Mouse (Mus musculus) CH12.LX (cell line): Measurements from ENCODE around the gene Nup133. TPM values are rescaled to one million over a fixed set of nuclear protein-coding genes. Genes with fewer than 3 reads are reported as not detected.

Experiments used
- DNase-seq: peaks from one replicate; pipeline ENCODE4 v3.0.0-alpha.2; 2013; ENCODE audit errors: extremely low read depth
- H3K27ac ChIP-seq: 2 replicates; pipeline ENCODE4 v1.5.1; 2012; ENCODE audit warnings: low read depth, mild to moderate bottlenecking, control low read depth, moderate library complexity; ENCODE audit not compliant: insufficient read depth
- H3K27me3 ChIP-seq: replicated peaks from 2 replicates; pipeline ENCODE3; 2012; ENCODE audit warnings: inconsistent platforms
- H3K36me3 ChIP-seq, 2 experiments: replicated peaks in 1 of 2; 2 replicates each; pipeline versions ENCODE3 to v1.6.1; 2012; ENCODE audit warnings: inconsistent platforms in 1 of 2, low read length in 1 of 2, mild to moderate bottlenecking in 1 of 2, mixed read lengths in 1 of 2, moderate library complexity in 1 of 2; ENCODE audit not compliant: control insufficient read depth in 1 of 2, insufficient read depth in 1 of 2
- H3K4me1 ChIP-seq, 2 experiments: 2 replicates each; pipeline ENCODE4 v1.6.1; 2012; ENCODE audit warnings: inconsistent platforms in 1 of 2, moderate library complexity in 1 of 2; ENCODE audit not compliant: insufficient read depth in 2 of 2, control insufficient read depth in 1 of 2
- H3K4me2 ChIP-seq: 2 replicates; pipeline ENCODE4 v1.6.1; 2012; ENCODE audit warnings: low read depth, mild to moderate bottlenecking, control low read depth; ENCODE audit not compliant: poor library complexity, insufficient read depth, severe bottlenecking
- H3K4me3 ChIP-seq, 3 experiments: fragments of 150-350 bp in 1 of 3; sonication (generic) in 1 of 3; replicated peaks in 1 of 3; 2 replicates each; pipeline versions ENCODE3 to v1.5.1; 2011 to 2012; ENCODE audit warnings: low read depth in 2 of 3, low read length in 2 of 3, mild to moderate bottlenecking in 2 of 3, moderate library complexity in 2 of 3, control low read depth in 1 of 3, improper control_type of control experiment in 1 of 3, inconsistent platforms in 1 of 3, mixed read lengths in 1 of 3; ENCODE audit not compliant: poor library complexity in 1 of 3
- H3K79me2 ChIP-seq: replicated peaks from 2 replicates; pipeline ENCODE4 v1.6.1; 2012; ENCODE audit warnings: mild to moderate bottlenecking, moderate library complexity; ENCODE audit not compliant: control insufficient read depth, poor library complexity, insufficient read depth, severe bottlenecking; ENCODE audit errors: extremely low read depth
- H3K9ac ChIP-seq: 2 replicates; pipeline ENCODE4 v1.6.1; 2012; ENCODE audit warnings: low read depth, mild to moderate bottlenecking, control low read depth, moderate library complexity; ENCODE audit not compliant: insufficient read depth
- H3K9me3 ChIP-seq: replicated peaks from 2 replicates; pipeline ENCODE3; 2012; ENCODE audit warnings: low read length, inconsistent platforms, mixed read lengths
- BHLHE40 ChIP-seq: IDR thresholded peaks from 2 replicates; pipeline ENCODE4 v1.6.1; 2011; ENCODE audit warnings: mild to moderate bottlenecking, low read depth, low read length, improper control_type of control experiment
- CHD1 ChIP-seq: IDR thresholded peaks from 2 replicates; pipeline ENCODE4 v1.6.1; 2012; ENCODE audit warnings: low read depth, low read length, improper control_type of control experiment, inconsistent platforms
- CHD2 ChIP-seq: IDR thresholded peaks from 2 replicates; pipeline ENCODE4 v1.6.1; 2011; ENCODE audit warnings: low read length, improper control_type of control experiment
- CTCF ChIP-seq, 2 experiments: IDR thresholded peaks in 1 of 2; conservative IDR thresholded peaks in 1 of 2; 2 replicates each; pipeline ENCODE4 v1.5.1; 2011 to 2012; ENCODE audit warnings: low read depth in 2 of 2, low read length in 2 of 2, improper control_type of control experiment in 1 of 2, inconsistent platforms in 1 of 2, mild to moderate bottlenecking in 1 of 2, moderate library complexity in 1 of 2
- ELF1 ChIP-seq: IDR thresholded peaks from 2 replicates; pipeline ENCODE4 v1.6.1; 2014; ENCODE audit warnings: low read depth, mild to moderate bottlenecking, inconsistent platforms, low read length, improper control_type of control experiment
- EP300 ChIP-seq: IDR thresholded peaks from 2 replicates; pipeline ENCODE4 v1.6.1; 2011; ENCODE audit warnings: low read length, improper control_type of control experiment
- GABPA ChIP-seq: IDR thresholded peaks from 2 replicates; pipeline ENCODE4 v1.6.1; 2012; ENCODE audit warnings: low read depth, low read length, improper control_type of control experiment, inconsistent platforms; ENCODE audit not compliant: insufficient replicate concordance
- KAT2A ChIP-seq: IDR thresholded peaks from 2 replicates; pipeline ENCODE4 v1.6.1; 2012; ENCODE audit warnings: low read length, improper control_type of control experiment, inconsistent platforms; ENCODE audit not compliant: insufficient replicate concordance
- MXI1 ChIP-seq: IDR thresholded peaks from 2 replicates; pipeline ENCODE4 v1.6.1; 2011; ENCODE audit warnings: mild to moderate bottlenecking, low read depth, low read length, improper control_type of control experiment
- NELFE ChIP-seq: IDR thresholded peaks from 2 replicates; pipeline ENCODE4 v1.6.1; 2011; ENCODE audit warnings: low read depth, low read length, improper control_type of control experiment
- NRF1 ChIP-seq: IDR thresholded peaks from 2 replicates; pipeline ENCODE4 v1.6.1; 2014; ENCODE audit warnings: low read depth, mild to moderate bottlenecking, inconsistent platforms, low read length, improper control_type of control experiment, moderate library complexity
- POLR2A ChIP-seq: IDR thresholded peaks from 2 replicates; pipeline ENCODE4 v1.6.1; 2011; ENCODE audit warnings: low read depth, mild to moderate bottlenecking, improper control_type of control experiment, low read length
- RCOR1 ChIP-seq: conservative IDR thresholded peaks from 2 replicates; pipeline ENCODE4 v1.6.1; 2012; ENCODE audit warnings: low read depth, mild to moderate bottlenecking, inconsistent platforms, low read length, improper control_type of control experiment
- SIN3A ChIP-seq: IDR thresholded peaks from 2 replicates; pipeline ENCODE4 v1.6.1; 2012; ENCODE audit warnings: low read length, improper control_type of control experiment, inconsistent platforms
- TCF12 ChIP-seq: IDR thresholded peaks from 2 replicates; pipeline ENCODE4 v1.6.1; 2014; ENCODE audit warnings: low read depth, mild to moderate bottlenecking, inconsistent platforms, low read length, improper control_type of control experiment
- UBTF ChIP-seq: IDR thresholded peaks from 2 replicates; pipeline ENCODE4 v1.6.1; 2012; ENCODE audit warnings: low read depth, mild to moderate bottlenecking, inconsistent platforms, low read length, improper control_type of control experiment, moderate library complexity
- ZC3H11A ChIP-seq: IDR thresholded peaks from 2 replicates; pipeline ENCODE4 v1.6.1; 2012; ENCODE audit warnings: low read depth, mild to moderate bottlenecking, inconsistent platforms, low read length, improper control_type of control experiment
- ZKSCAN1 ChIP-seq: IDR thresholded peaks from 2 replicates; pipeline ENCODE4 v1.6.1; 2012; ENCODE audit warnings: low read depth, inconsistent platforms, low read length, improper control_type of control experiment, borderline replicate concordance
- ZMIZ1 ChIP-seq: IDR thresholded peaks from 2 replicates; pipeline ENCODE4 v1.6.1; 2012; ENCODE audit warnings: low read depth, mild to moderate bottlenecking, inconsistent platforms, low read length, improper control_type of control experiment
- ZNF384 ChIP-seq: IDR thresholded peaks from 2 replicates; pipeline ENCODE4 v1.6.1; 2012; ENCODE audit warnings: low read depth, low read length, improper control_type of control experiment, inconsistent platforms
- dilution Hi-C: fragments of 300-500 bp; cut with MboI; formaldehyde crosslinking; loops from 2 replicates; pipeline ENCODE4 v1.14.3; 2020; ENCODE audit warnings: low sequenced_read_pairs; ENCODE audit not compliant: extremely low pct_unique_long_range_greater_than_20kb, extremely low pct_ligation_motif_present
- in situ Hi-C: fragments of 300-500 bp; cut with MboI; formaldehyde crosslinking; loops from 3 replicates; pipeline ENCODE4 v1.14.3; 2019; ENCODE audit warnings: low sequenced_read_pairs, low pct_ligation_motif_present, low pct_unique_long_range_greater_than_20kb, mixed read lengths
- polyA plus RNA-seq: library from polyadenylated mRNA; unstranded; fragments of >175 nt; gene quantifications from 2 replicates; pipeline ENCODE4 v1.2.1, GENCODE M21; 2012; ENCODE audit warnings: low read depth; ENCODE audit not compliant: insufficient read length
- total RNA-seq, 2 experiments: library from RNA; depleted of rRNA; stranded (reverse); fragments of 300-350 nt in 1 of 2; fragments of >200 nt in 1 of 2; gene quantifications; 2 replicates each; pipeline ENCODE4 v1.2.3; 2012 to 2014

Gene Nup133
- total and polyA plus RNA-seq, 3 experiments: 32.8 to 49.0 (median 39.6) TPM

GRCm38 (mm10) chr8:123873364-123873763, 75.7 kb downstream of the Nup133 start:
- H3K27ac ChIP-seq: no peak overlapping the region
- H3K9ac ChIP-seq: no peak overlapping the region
- in situ Hi-C loops (no loop called here), dilution Hi-C loops (no loop called here)
- TF ChIP-seq ZNF384 (no peak), KAT2A (no peak), CHD1 (no peak), TCF12 (no peak), BHLHE40 (no peak), ZMIZ1 (no peak)
- TF ChIP-seq, all 38 proteins: peak for 0
- Histone ChIP-seq H3K4me2 (no peak overlapping the region), H3K27me3 (peaks cover 11% of the 10 kb centered on the region), H3K4me3 (no peak overlapping the region), H3K36me3 (no peaks in the 10 kb centered on the region), H3K9me3 (no peaks in the 10 kb centered on the region), H3K4me1 (peaks cover 0 to 5% of the 10 kb centered on the region in 2 experiments; a peak in 1 of 4 replicates), H3K79me2 (no peaks in the 10 kb centered on the region)
- no peak for DNase-seq

GRCm38 (mm10) chr8:123872048-123872447, 77.0 kb downstream of the Nup133 start:
- peaks cover 18% of the 10 kb centered on the region for H3K27me3 ChIP-seq
- DNase-seq: no peak
- H3K9ac ChIP-seq: no peak overlapping the region
- no peak overlapping the region for H3K4me3 ChIP-seq
- H3K9me3 ChIP-seq: no peaks in the 10 kb centered on the region
- dilution Hi-C loops (no loop called here), in situ Hi-C loops (no loop called here)
- H3K36me3 ChIP-seq: no peaks in the 10 kb centered on the region
- peaks cover 0 to 4% of the 10 kb centered on the region in 2 experiments; a peak in 1 of 4 replicates for H3K4me1 ChIP-seq
- no peak overlapping the region for H3K27ac ChIP-seq
- H3K79me2 ChIP-seq: no peaks in the 10 kb centered on the region
- H3K4me2 ChIP-seq: no peak overlapping the region
- TF ChIP-seq RCOR1 (no peak), BHLHE40 (peak; percentile 58)

GRCm38 (mm10) chr8:123866971-123867370, 82.1 kb downstream of the Nup133 start:
- no peak for DNase-seq
- H3K9me3 ChIP-seq: peaks cover 3% of the 10 kb centered on the region
- no peaks in the 10 kb centered on the region for H3K79me2 ChIP-seq
- no peak overlapping the region for H3K4me3 ChIP-seq
- in situ Hi-C loops: no loop called here
- TF ChIP-seq TCF12 (no peak), BHLHE40 (no peak), ZKSCAN1 (no peak), KAT2A (no peak), NELFE (no peak), UBTF (no peak), EP300 (no peak), CTCF (conservative IDR thresholded peaks at IDR 0.05 in 1 of 2, IDR thresholded peaks at IDR 0.05 in 1 of 2; ENCODE audit: low read depth in 2 of 2, low read length in 2 of 2) (no peak), MXI1 (no peak), NRF1 (no peak), CHD1 (no peak), ELF1 (no peak), GABPA (no peak), ZC3H11A (no peak), SIN3A (no peak), CHD2 (no peak), POLR2A (no peak)
- H3K27me3 ChIP-seq: peaks cover 42% of the 10 kb centered on the region
- H3K9ac ChIP-seq: no peak overlapping the region
- no peak overlapping the region for H3K4me2 ChIP-seq
- H3K36me3 ChIP-seq: no peaks in the 10 kb centered on the region
- dilution Hi-C loops: no loop called here
- peaks cover 2% of the 10 kb centered on the region in 2 experiments; a peak in 1 of 4 replicates for H3K4me1 ChIP-seq
- H3K27ac ChIP-seq: no peak overlapping the region
